Mouse (Mus musculus) WW6 (cell line): Measurements from ENCODE around the gene Lsm4.

Experiments used
- DNase-seq: peaks from one replicate; pipeline ENCODE4 v3.0.0-alpha.2; 2013; ENCODE audit warnings: low read depth, low spot score

Gene Lsm4

DNA sequence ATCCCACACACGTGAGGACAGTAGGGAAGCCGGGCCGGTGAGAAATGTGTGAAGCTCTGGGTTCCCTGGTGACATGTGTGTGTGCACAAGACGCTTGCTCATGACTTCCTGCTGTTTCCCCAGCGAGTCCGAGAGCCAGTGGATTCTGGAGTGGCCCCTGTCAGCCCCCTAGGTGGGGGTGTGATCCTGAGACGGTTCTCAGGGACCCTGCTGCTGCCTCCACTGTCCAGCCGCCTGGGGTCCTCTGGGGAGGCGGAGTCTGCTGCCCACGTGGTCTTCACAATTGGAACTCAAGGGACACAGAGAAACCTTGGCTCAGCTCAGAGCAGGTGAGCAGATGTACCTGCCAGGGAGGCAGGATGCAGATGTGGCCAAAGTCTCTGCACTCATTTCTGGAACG is 53.7 kb downstream of the Lsm4 start:
- no peak for DNase-seq
